Mouse (Mus musculus): ENCODE measurements around the gene Rad23a. TPM values are rescaled to one million over a fixed set of nuclear protein-coding genes. Genes with fewer than 3 reads are reported as not detected.
A peak's percentile ranks its signal among the peaks of the same experiment; 100 is the strongest.

Gene Rad23a
- total and polyA plus RNA-seq, 3 experiments, result 77.3 to 87.6 (median 85.1) TPM

GRCm38 (mm10) chr8:84823653-84824052 lies 16.8 kb downstream of the Rad23a start:
- DNase-seq, result peak; percentile 60 to 71
- H3K9ac ChIP-seq (ENCODE audit: low read depth, low read length), result no peak overlapping the region
- no peak overlapping the region for H3K27ac ChIP-seq
- intact Hi-C loops (cut with DNase I), result loop anchor here (5.0 kb wide), 1 partner anchor 461 kb away; no protein-coding TSS in a partner anchor
- no peaks in the 10 kb centered on the region for H3K79me2 ChIP-seq (replicated peaks; ENCODE audit: control insufficient read depth, insufficient read depth, low read length)
- H3K4me1 ChIP-seq (ENCODE audit: control insufficient read depth, insufficient read depth, low read length), result no peaks in the 10 kb centered on the region
- H3K4me3 ChIP-seq, result no peak overlapping the region
- H3K27me3 ChIP-seq (ENCODE audit: control insufficient read depth, insufficient read depth, low read length), result no peaks in the 10 kb centered on the region
- no peaks in the 10 kb centered on the region for H3K36me3 ChIP-seq (ENCODE audit: control insufficient read depth, insufficient read depth, low read length)
- WGBS, result 2% methylated on average over 18 of the region's 18 CpGs
- TF ChIP-seq EP300 (IDR thresholded peaks at IDR 0.05; ENCODE audit: insufficient read depth, low read depth, low read length) (no peak), CTCF (IDR thresholded peaks at IDR 0.05) (peak; percentile 84), POLR2A (IDR thresholded peaks at IDR 0.05; ENCODE audit: insufficient read depth, low read depth, low read length) (no peak)

GRCm38 (mm10) chr8:84822723-84823122 lies 17.7 kb downstream of the Rad23a start, which contains the start of gene Dand5:
Dand5 (minus strand) TSS chr8:84822823.
- Histone ChIP-seq H3K79me2 (replicated peaks; ENCODE audit: control insufficient read depth, insufficient read depth, low read length) (no peaks in the 10 kb centered on the region), H3K27me3 (ENCODE audit: control insufficient read depth, insufficient read depth, low read length) (no peaks in the 10 kb centered on the region), H3K36me3 (ENCODE audit: control insufficient read depth, insufficient read depth, low read length) (no peaks in the 10 kb centered on the region), H3K27ac (no peak within 1 kb of the TSS), H3K9ac (ENCODE audit: low read depth, low read length) (no peak within 1 kb of the TSS), H3K4me3 (no peak within 1 kb of the TSS), H3K4me1 (ENCODE audit: control insufficient read depth, insufficient read depth, low read length) (no peaks in the 10 kb centered on the region)
- WGBS, result 59% methylated on average over 3 of the region's 3 CpGs
- DNase-seq, result no peak
- TF ChIP-seq POLR2A (IDR thresholded peaks at IDR 0.05; ENCODE audit: insufficient read depth, low read depth, low read length) (no peak), CTCF (IDR thresholded peaks at IDR 0.05) (no peak), EP300 (IDR thresholded peaks at IDR 0.05; ENCODE audit: insufficient read depth, low read depth, low read length) (no peak)
- intact Hi-C loops (cut with DNase I), result loop anchor here (5.0 kb wide), 1 partner anchor 460 kb away; no protein-coding TSS in a partner anchor

- Histone ChIP-seq H3K79me2 (replicated peaks; ENCODE audit: control insufficient read depth, insufficient read depth, low read length) (no peaks in the 10 kb centered on the region), H3K36me3 (ENCODE audit: control insufficient read depth, insufficient read depth, low read length) (no peaks in the 10 kb centered on the region), H3K27ac (no peak overlapping the region), H3K4me1 (ENCODE audit: control insufficient read depth, insufficient read depth, low read length) (peaks cover 3% of the 10 kb centered on the region), H3K4me3 (no peak overlapping the region), H3K9ac (ENCODE audit: low read depth, low read length) (no peak overlapping the region), H3K27me3 (ENCODE audit: control insufficient read depth, insufficient read depth, low read length) (no peaks in the 10 kb centered on the region)
- WGBS, result 81% methylated on average over 17 of the region's 17 CpGs
- TF ChIP-seq POLR2A (IDR thresholded peaks at IDR 0.05; ENCODE audit: insufficient read depth, low read depth, low read length), result no peak
- TF ChIP-seq EP300 (IDR thresholded peaks at IDR 0.05; ENCODE audit: insufficient read depth, low read depth, low read length), result no peak
- no peak for TF ChIP-seq CTCF (IDR thresholded peaks at IDR 0.05)
- no peak for DNase-seq
- intact Hi-C loops (cut with DNase I), result no loop called here
Observed at GRCm38 (mm10) chr8:84816117-84816516, 24.3 kb downstream of the Rad23a start.

GRCm38 (mm10) chr8:84815547-84815946 lies 24.9 kb downstream of the Rad23a start:
- peak; percentile 92 to 99 for DNase-seq
- Histone ChIP-seq H3K79me2 (replicated peaks; ENCODE audit: control insufficient read depth, insufficient read depth, low read length) (no peaks in the 10 kb centered on the region), H3K27me3 (ENCODE audit: control insufficient read depth, insufficient read depth, low read length) (no peaks in the 10 kb centered on the region), H3K4me1 (ENCODE audit: control insufficient read depth, insufficient read depth, low read length) (peaks cover 3% of the 10 kb centered on the region), H3K9ac (ENCODE audit: low read depth, low read length) (0 out of 2 replicates have a peak overlapping the region, but pooled peaks have one; percentile 11), H3K36me3 (ENCODE audit: control insufficient read depth, insufficient read depth, low read length) (no peaks in the 10 kb centered on the region), H3K4me3 (no peak overlapping the region), H3K27ac (peak overlapping the region; percentile 57)
- WGBS, result 15% methylated on average over 9 of the region's 9 CpGs
- TF ChIP-seq CTCF (IDR thresholded peaks at IDR 0.05) (no peak; the same call in 1 of the 2 replicates), EP300 (IDR thresholded peaks at IDR 0.05; ENCODE audit: insufficient read depth, low read depth, low read length) (peak; percentile 88)
- intact Hi-C loops (cut with DNase I), result loop anchor here (1.0 kb wide), 1 partner anchor 223 kb away; no protein-coding TSS in a partner anchor

- intact Hi-C loops (cut with DNase I), result loop anchor here (1.0 to 5.0 kb wide), 2 partner anchors 222 to 237 kb away; no protein-coding TSS in a partner anchor
- Histone ChIP-seq H3K36me3 (ENCODE audit: control insufficient read depth, insufficient read depth, low read length) (no peaks in the 10 kb centered on the region), H3K9ac (ENCODE audit: low read depth, low read length) (0 out of 2 replicates have a peak overlapping the region, but pooled peaks have one; percentile 11), H3K27ac (peak overlapping the region; percentile 57), H3K27me3 (ENCODE audit: control insufficient read depth, insufficient read depth, low read length) (no peaks in the 10 kb centered on the region), H3K4me1 (ENCODE audit: control insufficient read depth, insufficient read depth, low read length) (peaks cover 3% of the 10 kb centered on the region), H3K4me3 (no peak overlapping the region), H3K79me2 (replicated peaks; ENCODE audit: control insufficient read depth, insufficient read depth, low read length) (no peaks in the 10 kb centered on the region)
- no peak for TF ChIP-seq POLR2A (IDR thresholded peaks at IDR 0.05; ENCODE audit: insufficient read depth, low read depth, low read length)
- no peak for TF ChIP-seq CTCF (IDR thresholded peaks at IDR 0.05)
- no peak for TF ChIP-seq EP300 (IDR thresholded peaks at IDR 0.05; ENCODE audit: insufficient read depth, low read depth, low read length)
- 26% methylated on average over 19 of the region's 19 CpGs for WGBS
- DNase-seq, result no peak
Observed at GRCm38 (mm10) chr8:84814555-84815441, 25.7 kb downstream of the Rad23a start.

GRCm38 (mm10) chr8:84814240-84814554 lies 26.3 kb downstream of the Rad23a start:
- no peak overlapping the region for H3K9ac ChIP-seq (ENCODE audit: low read depth, low read length)
- H3K4me3 ChIP-seq, result no peak overlapping the region
- H3K4me1 ChIP-seq (ENCODE audit: control insufficient read depth, insufficient read depth, low read length), result peaks cover 3% of the 10 kb centered on the region
- intact Hi-C loops (cut with DNase I), result loop anchor here (5.0 kb wide), 1 partner anchor 237 kb away; no protein-coding TSS in a partner anchor
- no peaks in the 10 kb centered on the region for H3K36me3 ChIP-seq (ENCODE audit: control insufficient read depth, insufficient read depth, low read length)
- no peak for DNase-seq
- no peaks in the 10 kb centered on the region for H3K79me2 ChIP-seq (replicated peaks; ENCODE audit: control insufficient read depth, insufficient read depth, low read length)
- TF ChIP-seq POLR2A (IDR thresholded peaks at IDR 0.05; ENCODE audit: insufficient read depth, low read depth, low read length) (no peak), EP300 (IDR thresholded peaks at IDR 0.05; ENCODE audit: insufficient read depth, low read depth, low read length) (no peak), CTCF (IDR thresholded peaks at IDR 0.05) (no peak)
- no peaks in the 10 kb centered on the region for H3K27me3 ChIP-seq (ENCODE audit: control insufficient read depth, insufficient read depth, low read length)
- 83% methylated on average over 11 of the region's 11 CpGs for WGBS
- no peak overlapping the region for H3K27ac ChIP-seq

Measured in heart, adult 2 months (tissue).